Mouse (Mus musculus): ENCODE data around the gene Ndufaf2. TPM values are rescaled to one million over a fixed set of nuclear protein-coding genes. Genes with fewer than 3 reads are reported as not detected.

Ndufaf2 gene
- polyA plus RNA-seq, 1 experiment = 2.0 TPM

DNA sequence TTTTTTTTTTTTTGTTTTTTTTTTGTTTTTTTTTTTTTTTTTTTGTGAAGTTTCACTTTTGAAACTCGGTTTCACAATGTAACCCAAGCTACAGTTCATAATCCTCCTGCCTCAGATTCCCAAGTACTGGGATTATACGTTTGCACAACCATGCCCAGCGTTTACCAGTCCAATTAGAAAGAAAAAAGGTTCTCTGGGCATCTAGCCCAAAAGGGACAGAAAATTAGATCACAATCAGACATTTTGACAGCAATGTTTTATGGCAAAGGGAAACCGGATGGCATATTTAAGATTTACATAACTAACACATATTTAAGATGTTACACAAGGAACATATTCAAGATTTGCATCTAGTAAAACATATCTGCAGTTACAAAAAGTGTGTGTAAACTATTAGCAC, 150.6 kb downstream of the Ndufaf2 start:
- no peak overlapping the region for H3K27ac ChIP-seq (ENCODE audit: insufficient read depth, low read length)
- whole genome bisulfite sequencing = 58% methylated on average over 4 of the region's 4 CpGs
- TF ChIP-seq POLR2A (IDR thresholded peaks at IDR 0.05; ENCODE audit: low read depth, low read length) = no peak
- no peak for TF ChIP-seq CTCF (IDR thresholded peaks at IDR 0.05; ENCODE audit: extremely low read depth, insufficient read depth, insufficient read length, insufficient replicate concordance)
- no peak overlapping the region for H3K4me3 ChIP-seq (ENCODE audit: extremely low read depth, insufficient read depth, insufficient read length)
- no peaks in the 10 kb centered on the region for H3K4me1 ChIP-seq (ENCODE audit: control insufficient read depth, insufficient read depth, insufficient read length)
- H3K27me3 ChIP-seq (ENCODE audit: control insufficient read depth, insufficient read depth, low read length) = no peaks in the 10 kb centered on the region
- no peak for DNase-seq (ENCODE audit: low read depth in 1 of 2, low spot score in 2 of 2)
- no peaks in the 10 kb centered on the region for H3K36me3 ChIP-seq (ENCODE audit: control insufficient read depth, insufficient read depth, low read length)

- Histone ChIP-seq H3K4me3 (ENCODE audit: extremely low read depth, insufficient read depth, insufficient read length) (no peak overlapping the region), H3K27me3 (ENCODE audit: control insufficient read depth, insufficient read depth, low read length) (no peaks in the 10 kb centered on the region), H3K27ac (ENCODE audit: insufficient read depth, low read length) (no peak overlapping the region), H3K36me3 (ENCODE audit: control insufficient read depth, insufficient read depth, low read length) (no peaks in the 10 kb centered on the region), H3K4me1 (ENCODE audit: control insufficient read depth, insufficient read depth, insufficient read length) (no peaks in the 10 kb centered on the region)
- no peak for TF ChIP-seq POLR2A (IDR thresholded peaks at IDR 0.05; ENCODE audit: low read depth, low read length)
- TF ChIP-seq CTCF (IDR thresholded peaks at IDR 0.05; ENCODE audit: extremely low read depth, insufficient read depth, insufficient read length, insufficient replicate concordance) = no peak
- DNase-seq (ENCODE audit: low read depth in 1 of 2, low spot score in 2 of 2) = no peak
- 91% methylated on average over 3 of the region's 3 CpGs for WGBS
Measured at GRCm38 (mm10) chr13:107996301-107996700, 162.1 kb downstream of the Ndufaf2 start.

GRCm38 (mm10) chr13:107995211-107995610, 163.2 kb downstream of the Ndufaf2 start:
- no peak for TF ChIP-seq CTCF (IDR thresholded peaks at IDR 0.05; ENCODE audit: extremely low read depth, insufficient read depth, insufficient read length, insufficient replicate concordance)
- TF ChIP-seq POLR2A (IDR thresholded peaks at IDR 0.05; ENCODE audit: low read depth, low read length) = no peak
- no peaks in the 10 kb centered on the region for H3K27me3 ChIP-seq (ENCODE audit: control insufficient read depth, insufficient read depth, low read length)
- DNase-seq (ENCODE audit: low read depth in 1 of 2, low spot score in 2 of 2) = no peak
- WGBS = 84% methylated on average over 7 of the region's 7 CpGs
- no peak overlapping the region for H3K4me3 ChIP-seq (ENCODE audit: extremely low read depth, insufficient read depth, insufficient read length)
- no peak overlapping the region for H3K27ac ChIP-seq (ENCODE audit: insufficient read depth, low read length)
- no peaks in the 10 kb centered on the region for H3K36me3 ChIP-seq (ENCODE audit: control insufficient read depth, insufficient read depth, low read length)
- no peaks in the 10 kb centered on the region for H3K4me1 ChIP-seq (ENCODE audit: control insufficient read depth, insufficient read depth, insufficient read length)

DNA sequence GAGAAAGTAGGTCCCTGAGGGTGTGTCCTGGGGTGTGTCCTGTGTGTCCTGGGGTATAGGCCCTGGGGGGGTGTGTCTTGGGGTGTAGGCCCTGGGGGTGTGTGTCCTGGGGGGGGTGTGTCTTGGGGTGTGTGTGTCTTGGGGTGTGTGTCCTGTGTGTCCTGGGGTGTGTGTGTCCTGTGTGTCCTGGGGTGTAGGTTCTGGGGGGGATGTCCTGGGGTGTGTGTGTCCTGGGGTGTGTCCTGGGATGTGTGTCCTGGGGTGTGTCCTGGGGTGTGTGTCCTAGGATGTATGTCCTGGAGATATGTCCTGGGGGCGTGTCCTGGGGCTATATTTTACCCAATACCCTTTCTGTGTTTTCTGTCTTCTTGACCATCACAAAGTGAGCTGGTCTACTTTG, 165.8 kb downstream of the Ndufaf2 start:
- 76% methylated on average over 1 of the region's 1 CpGs for WGBS
- Histone ChIP-seq H3K4me1 (ENCODE audit: control insufficient read depth, insufficient read depth, insufficient read length) (no peaks in the 10 kb centered on the region), H3K4me3 (ENCODE audit: extremely low read depth, insufficient read depth, insufficient read length) (no peak overlapping the region), H3K27me3 (ENCODE audit: control insufficient read depth, insufficient read depth, low read length) (no peaks in the 10 kb centered on the region), H3K36me3 (ENCODE audit: control insufficient read depth, insufficient read depth, low read length) (no peaks in the 10 kb centered on the region), H3K27ac (ENCODE audit: insufficient read depth, low read length) (no peak overlapping the region)
- TF ChIP-seq POLR2A (IDR thresholded peaks at IDR 0.05; ENCODE audit: low read depth, low read length) (no peak), CTCF (IDR thresholded peaks at IDR 0.05; ENCODE audit: extremely low read depth, insufficient read depth, insufficient read length, insufficient replicate concordance) (no peak)
- DNase-seq (ENCODE audit: low read depth in 1 of 2, low spot score in 2 of 2) = no peak

- no peak overlapping the region for H3K4me3 ChIP-seq (ENCODE audit: extremely low read depth, insufficient read depth, insufficient read length)
- DNase-seq (ENCODE audit: low read depth in 1 of 2, low spot score in 2 of 2) = no peak
- TF ChIP-seq POLR2A (IDR thresholded peaks at IDR 0.05; ENCODE audit: low read depth, low read length) (no peak), CTCF (IDR thresholded peaks at IDR 0.05; ENCODE audit: extremely low read depth, insufficient read depth, insufficient read length, insufficient replicate concordance) (no peak)
- no peaks in the 10 kb centered on the region for H3K27me3 ChIP-seq (ENCODE audit: control insufficient read depth, insufficient read depth, low read length)
- no peak overlapping the region for H3K27ac ChIP-seq (ENCODE audit: insufficient read depth, low read length)
- H3K36me3 ChIP-seq (ENCODE audit: control insufficient read depth, insufficient read depth, low read length) = no peaks in the 10 kb centered on the region
- WGBS = 83% methylated on average over 5 of the region's 5 CpGs
- no peaks in the 10 kb centered on the region for H3K4me1 ChIP-seq (ENCODE audit: control insufficient read depth, insufficient read depth, insufficient read length)
Measured at GRCm38 (mm10) chr13:107984641-107985040, 173.8 kb downstream of the Ndufaf2 start.

DNA sequence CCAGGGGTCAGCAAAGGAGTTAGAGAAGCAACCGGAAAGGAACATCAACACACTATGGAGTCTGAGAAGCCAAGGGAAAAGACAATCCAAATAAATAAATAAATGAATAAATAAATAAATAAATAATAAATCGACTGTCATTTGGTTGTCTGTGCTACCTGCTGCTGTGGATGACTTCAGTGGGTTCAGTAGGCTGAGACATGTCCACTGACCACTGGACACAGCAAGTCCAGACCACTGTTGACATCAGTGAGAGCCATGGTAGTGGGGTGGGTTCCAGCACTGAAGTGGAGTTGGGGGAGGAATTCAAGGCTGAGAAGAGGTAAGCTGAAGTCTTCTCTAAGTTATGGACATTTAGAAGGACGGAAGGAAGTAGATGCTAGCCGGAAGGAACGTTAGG, 174.2 kb downstream of the Ndufaf2 start:
- no peak for TF ChIP-seq POLR2A (IDR thresholded peaks at IDR 0.05; ENCODE audit: low read depth, low read length)
- no peak for TF ChIP-seq CTCF (IDR thresholded peaks at IDR 0.05; ENCODE audit: extremely low read depth, insufficient read depth, insufficient read length, insufficient replicate concordance)
- no peak for DNase-seq (ENCODE audit: low read depth in 1 of 2, low spot score in 2 of 2)
- Histone ChIP-seq H3K4me1 (ENCODE audit: control insufficient read depth, insufficient read depth, insufficient read length) (no peaks in the 10 kb centered on the region), H3K4me3 (ENCODE audit: extremely low read depth, insufficient read depth, insufficient read length) (no peak overlapping the region), H3K36me3 (ENCODE audit: control insufficient read depth, insufficient read depth, low read length) (no peaks in the 10 kb centered on the region), H3K27ac (ENCODE audit: insufficient read depth, low read length) (no peak overlapping the region), H3K27me3 (ENCODE audit: control insufficient read depth, insufficient read depth, low read length) (no peaks in the 10 kb centered on the region)
- WGBS = 90% methylated on average over 5 of the region's 5 CpGs

- Histone ChIP-seq H3K36me3 (ENCODE audit: control insufficient read depth, insufficient read depth, low read length) (no peaks in the 10 kb centered on the region), H3K4me3 (ENCODE audit: extremely low read depth, insufficient read depth, insufficient read length) (no peak overlapping the region), H3K27me3 (ENCODE audit: control insufficient read depth, insufficient read depth, low read length) (no peaks in the 10 kb centered on the region), H3K4me1 (ENCODE audit: control insufficient read depth, insufficient read depth, insufficient read length) (no peaks in the 10 kb centered on the region), H3K27ac (ENCODE audit: insufficient read depth, low read length) (no peak overlapping the region)
- TF ChIP-seq POLR2A (IDR thresholded peaks at IDR 0.05; ENCODE audit: low read depth, low read length) (no peak), CTCF (IDR thresholded peaks at IDR 0.05; ENCODE audit: extremely low read depth, insufficient read depth, insufficient read length, insufficient replicate concordance) (no peak)
- 93% methylated on average over 6 of the region's 6 CpGs for WGBS
- DNase-seq (ENCODE audit: low read depth in 1 of 2, low spot score in 2 of 2) = no peak
Measured at GRCm38 (mm10) chr13:107983231-107983847, 175.1 kb downstream of the Ndufaf2 start.
